Mouse (Mus musculus) 3134 (cell line): ENCODE results near the gene Frmd5.

ENCODE experiments used
- DNase-seq: peaks from one replicate; pipeline ENCODE4 v3.0.0-alpha.2; 2011; ENCODE audit warnings: low spot score; ENCODE audit not compliant: insufficient read length; ENCODE audit errors: extremely low read depth

Frmd5 gene

GRCm38 (mm10) chr2:121761861-121762260 lies 45.0 kb downstream of the Frmd5 start:
- no peak for DNase-seq

- no peak for DNase-seq
Measured at GRCm38 (mm10) chr2:121761281-121761795, 45.5 kb downstream of the Frmd5 start.

- no peak for DNase-seq
Measured at GRCm38 (mm10) chr2:121760646-121761045, 46.2 kb downstream of the Frmd5 start.

- no peak for DNase-seq
Measured at GRCm38 (mm10) chr2:121758258-121758657, 48.6 kb downstream of the Frmd5 start.

GRCm38 (mm10) chr2:121756336-121756735 lies 50.6 kb downstream of the Frmd5 start:
- DNase-seq = no peak

- DNase-seq = no peak
Measured at GRCm38 (mm10) chr2:121755056-121755455, 51.8 kb downstream of the Frmd5 start.

- DNase-seq = no peak
Measured at GRCm38 (mm10) chr2:121750121-121750520, 56.8 kb downstream of the Frmd5 start.

GRCm38 (mm10) chr2:121741151-121741550 lies 65.7 kb downstream of the Frmd5 start:
- DNase-seq = no peak

GRCm38 (mm10) chr2:121739410-121739809 lies 67.5 kb downstream of the Frmd5 start:
- no peak for DNase-seq

- DNase-seq = no peak
Measured at GRCm38 (mm10) chr2:121733426-121733825, 73.5 kb downstream of the Frmd5 start.

- DNase-seq = no peak
Measured at GRCm38 (mm10) chr2:121730486-121730885, 76.4 kb downstream of the Frmd5 start.

- no peak for DNase-seq
Measured at GRCm38 (mm10) chr2:121728907-121729575, 77.8 kb downstream of the Frmd5 start.

GRCm38 (mm10) chr2:121724866-121725265 lies 82.0 kb downstream of the Frmd5 start:
- no peak for DNase-seq

GRCm38 (mm10) chr2:121723796-121724195 lies 83.1 kb downstream of the Frmd5 start:
- DNase-seq = no peak

GRCm38 (mm10) chr2:121719000-121719399 lies 87.9 kb downstream of the Frmd5 start:
- DNase-seq = no peak

GRCm38 (mm10) chr2:121717133-121717532 lies 89.8 kb downstream of the Frmd5 start:
- DNase-seq = no peak

- DNase-seq = no peak
Measured at GRCm38 (mm10) chr2:121713567-121713966, 93.3 kb downstream of the Frmd5 start.

GRCm38 (mm10) chr2:121711748-121712384 lies 95.0 kb downstream of the Frmd5 start:
- DNase-seq = no peak

GRCm38 (mm10) chr2:121709096-121709495 lies 97.8 kb downstream of the Frmd5 start:
- no peak for DNase-seq

- no peak for DNase-seq
Measured at GRCm38 (mm10) chr2:121707461-121707860, 99.4 kb downstream of the Frmd5 start.

- DNase-seq = no peak
Measured at GRCm38 (mm10) chr2:121705756-121706155, 101.1 kb downstream of the Frmd5 start.

- DNase-seq = no peak
Measured at GRCm38 (mm10) chr2:121699331-121699730, 107.6 kb downstream of the Frmd5 start.
